Mouse (Mus musculus) ES-Bruce4 (cell line): ENCODE measurements around the gene Chil1. TPM values are rescaled to one million over a fixed set of nuclear protein-coding genes. Genes with fewer than 3 reads are reported as not detected.

ENCODE experiments used
- H3K27ac ChIP-seq: 2 replicates; pipeline ENCODE4 v1.5.1; 2012; ENCODE audit warnings: low read length, inconsistent platforms; ENCODE audit not compliant: insufficient read depth
- H3K27me3 ChIP-seq: 2 replicates; pipeline ENCODE4 v1.6.1; 2012; ENCODE audit warnings: mild to moderate bottlenecking, low read length, inconsistent platforms; ENCODE audit not compliant: control insufficient read depth, poor library complexity, insufficient read depth, severe bottlenecking
- H3K36me3 ChIP-seq: 2 replicates; pipeline ENCODE4 v1.6.1; 2012; ENCODE audit warnings: inconsistent platforms, mild to moderate bottlenecking, low read length, moderate library complexity; ENCODE audit not compliant: control insufficient read depth, poor library complexity, insufficient read depth, severe bottlenecking
- H3K4me1 ChIP-seq: one replicate; pipeline ENCODE4 v1.8.1; 2011; ENCODE audit warnings: low read length; ENCODE audit not compliant: control insufficient read depth, insufficient read depth
- H3K4me3 ChIP-seq: 2 replicates; pipeline ENCODE4 v1.5.1; 2011; ENCODE audit warnings: low read depth, mild to moderate bottlenecking, low read length
- H3K9ac ChIP-seq: 2 replicates; pipeline ENCODE4 v1.6.1; 2012; ENCODE audit warnings: low read depth, mild to moderate bottlenecking, inconsistent platforms; ENCODE audit not compliant: poor library complexity, severe bottlenecking
- H3K9me3 ChIP-seq: replicated peaks from 2 replicates; pipeline ENCODE4 v1.6.1; 2012; ENCODE audit warnings: mild to moderate bottlenecking, low read length, inconsistent platforms; ENCODE audit not compliant: control insufficient read depth, poor library complexity, insufficient read depth, severe bottlenecking
- CTCF ChIP-seq: IDR thresholded peaks from one replicate; pipeline ENCODE4 v1.8.1; 2011; ENCODE audit warnings: low read depth, low read length
- EP300 ChIP-seq: IDR thresholded peaks from 2 replicates; pipeline ENCODE4 v1.6.1; 2011; ENCODE audit warnings: low read depth, low read length; ENCODE audit not compliant: insufficient read depth
- POLR2A ChIP-seq: IDR thresholded peaks from one replicate; pipeline ENCODE4 v1.8.1; 2011; ENCODE audit warnings: low read length; ENCODE audit not compliant: insufficient read depth
- polyA plus RNA-seq: library from polyadenylated mRNA; stranded (reverse); fragments of >200 nt; gene quantifications from 2 replicates; pipeline ENCODE4 v1.2.4, GENCODE M21; 2011; ENCODE audit warnings: low read depth; ENCODE audit not compliant: missing spikeins, insufficient read depth, insufficient read length

Gene Chil1
- polyA plus RNA-seq, 1 experiment, result 1.8 TPM

GRCm38 (mm10) chr1:134160404-134160803, 21.6 kb upstream of the Chil1 start:
- Histone ChIP-seq H3K36me3 (no peaks in the 10 kb centered on the region), H3K27ac (no peak overlapping the region), H3K9me3 (no peaks in the 10 kb centered on the region), H3K9ac (no peak overlapping the region), H3K27me3 (no peaks in the 10 kb centered on the region), H3K4me3 (no peak overlapping the region), H3K4me1 (no peaks in the 10 kb centered on the region)
- no peak for TF ChIP-seq POLR2A
- no peak for TF ChIP-seq CTCF
- TF ChIP-seq EP300, result no peak

GRCm38 (mm10) chr1:134161399-134161798, 20.6 kb upstream of the Chil1 start:
- no peak overlapping the region for H3K4me3 ChIP-seq
- no peak overlapping the region for H3K9ac ChIP-seq

GRCm38 (mm10) chr1:134162510-134163225, 19.3 kb upstream of the Chil1 start:
- no peaks in the 10 kb centered on the region for H3K27me3 ChIP-seq
- H3K9ac ChIP-seq, result no peak overlapping the region
- no peaks in the 10 kb centered on the region for H3K9me3 ChIP-seq
- no peak overlapping the region for H3K4me3 ChIP-seq
- H3K36me3 ChIP-seq, result no peaks in the 10 kb centered on the region
- H3K27ac ChIP-seq, result no peak overlapping the region
- TF ChIP-seq CTCF, result no peak
- TF ChIP-seq EP300, result no peak
- TF ChIP-seq POLR2A, result no peak
- no peaks in the 10 kb centered on the region for H3K4me1 ChIP-seq

More at GRCm38 (mm10) chr1:134161399-134161798, 20.6 kb upstream of the Chil1 start:
- Histone ChIP-seq H3K9me3 (no peaks in the 10 kb centered on the region), H3K4me1 (no peaks in the 10 kb centered on the region), H3K27me3 (no peaks in the 10 kb centered on the region), H3K36me3 (no peaks in the 10 kb centered on the region), H3K27ac (no peak overlapping the region)
- TF ChIP-seq EP300, result no peak
- TF ChIP-seq POLR2A, result no peak
- TF ChIP-seq CTCF, result no peak

- H3K9me3 ChIP-seq, result no peaks in the 10 kb centered on the region
- H3K4me3 ChIP-seq, result no peak overlapping the region
- H3K27me3 ChIP-seq, result no peaks in the 10 kb centered on the region
- no peak overlapping the region for H3K9ac ChIP-seq
- no peak for TF ChIP-seq POLR2A
- no peaks in the 10 kb centered on the region for H3K36me3 ChIP-seq
- no peak overlapping the region for H3K27ac ChIP-seq
- no peaks in the 10 kb centered on the region for H3K4me1 ChIP-seq
These were observed 18.5 kb upstream of the Chil1 start for GRCm38 (mm10) chr1:134163476-134163875.

GRCm38 (mm10) chr1:134164454-134164853, 17.5 kb upstream of the Chil1 start:
- no peaks in the 10 kb centered on the region for H3K4me1 ChIP-seq
- no peaks in the 10 kb centered on the region for H3K36me3 ChIP-seq
- no peaks in the 10 kb centered on the region for H3K9me3 ChIP-seq
- no peak overlapping the region for H3K9ac ChIP-seq
- TF ChIP-seq POLR2A (no peak), CTCF (no peak), EP300 (no peak)
- no peak overlapping the region for H3K27ac ChIP-seq
- no peaks in the 10 kb centered on the region for H3K27me3 ChIP-seq
- H3K4me3 ChIP-seq, result no peak overlapping the region

- no peak for TF ChIP-seq CTCF
- no peaks in the 10 kb centered on the region for H3K27me3 ChIP-seq
These were observed 15.4 kb upstream of the Chil1 start for GRCm38 (mm10) chr1:134166547-134166946.

More at GRCm38 (mm10) chr1:134166547-134166946, 15.4 kb upstream of the Chil1 start:
- Histone ChIP-seq H3K27ac (no peak overlapping the region), H3K9me3 (no peaks in the 10 kb centered on the region; the same call in 1 of the 2 replicates), H3K9ac (no peak overlapping the region), H3K4me1 (no peaks in the 10 kb centered on the region), H3K36me3 (no peaks in the 10 kb centered on the region), H3K4me3 (no peak overlapping the region)
